Mouse (Mus musculus): ENCODE measurements at regions not wholly inside any gene's neighbourhood (a gene's known extent, or its start where the extent isn't known, plus 50 kb on each side); places are given as distances from the start of the nearest gene placed in this dataset.

DNA sequence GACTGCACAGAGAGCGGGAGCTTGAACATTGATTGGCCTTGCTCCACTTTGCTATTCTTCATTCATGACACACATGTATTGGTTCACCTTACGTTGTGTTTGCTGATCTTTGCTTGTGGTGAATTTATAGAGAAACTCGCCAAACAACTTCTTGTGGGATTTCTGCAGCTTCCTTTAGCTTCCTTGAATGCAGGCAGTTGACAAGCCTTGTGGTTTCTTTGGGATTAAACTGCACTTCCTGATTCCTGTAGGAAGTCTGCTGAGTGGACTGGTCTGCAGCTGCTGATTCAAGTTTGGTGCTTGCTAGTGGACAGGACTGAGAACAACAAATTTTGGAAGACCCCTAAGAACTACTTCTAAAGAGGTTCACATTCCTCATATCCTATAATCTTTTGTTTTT is 152.8 kb upstream of the Ndst4 start:
- no peak for TF ChIP-seq GATA1 (IDR thresholded peaks at IDR 0.05; ENCODE audit: borderline replicate concordance, low read length)
- TF ChIP-seq FLI1 (IDR thresholded peaks at IDR 0.05; ENCODE audit: low read length), result no peak

All from megakaryocyte, embryonic 14.5 days (primary cell).